Mouse (Mus musculus) brain, embryonic 18.5 days (tissue): ENCODE data around the gene Pcnx4.
"Not testable (repeated sequence)": the region's sequence is repeated elsewhere in the genome, so short reads cannot be mapped to it uniquely, and the experiment has no call there.

Experiments
- DNase-seq: peaks from one replicate; pipeline ENCODE4 v3.0.0-alpha.2; 2012; ENCODE audit warnings: low read depth, low spot score

Pcnx4 gene

DNA sequence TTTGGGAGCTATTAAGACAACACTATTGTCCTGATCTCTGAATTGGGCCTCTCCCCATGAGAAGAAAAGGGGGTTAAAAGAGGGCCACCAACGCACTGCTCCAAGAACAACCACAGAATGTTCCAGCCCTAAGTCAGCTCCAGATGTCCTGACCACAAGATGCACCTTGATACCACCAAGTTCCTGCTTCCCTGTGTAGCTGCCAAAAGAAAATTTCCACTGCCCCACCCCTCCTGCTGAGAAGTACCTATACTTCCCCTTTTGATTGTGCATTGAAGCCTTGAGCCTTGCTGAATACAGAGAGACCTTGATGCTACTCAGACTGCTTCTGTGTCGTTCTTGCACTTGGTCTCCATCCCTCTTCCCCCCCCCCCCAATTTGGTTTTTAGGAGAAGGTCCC lies 62.5 kb downstream of the Pcnx4 start:
- not testable (repeated sequence) for DNase-seq

DNA sequence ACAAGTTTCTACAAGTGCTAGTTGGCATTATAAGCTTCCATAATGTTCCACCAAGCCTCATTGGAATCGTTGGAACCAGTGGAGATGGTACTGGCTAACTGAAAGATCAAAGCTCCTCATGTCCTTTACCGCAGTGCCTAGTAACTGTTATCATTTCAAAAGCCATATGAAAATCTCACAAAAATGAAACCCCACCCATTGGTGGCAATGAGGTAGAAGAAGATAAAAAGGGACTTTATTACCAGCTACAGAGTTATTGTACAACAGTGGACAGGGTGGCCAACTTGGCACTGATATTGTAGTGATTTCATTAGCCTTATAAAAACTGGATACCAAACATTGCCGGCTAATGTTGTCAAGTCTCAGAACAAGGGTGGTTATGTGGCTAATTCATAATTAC lies 75.9 kb downstream of the Pcnx4 start:
- no peak for DNase-seq

DNA sequence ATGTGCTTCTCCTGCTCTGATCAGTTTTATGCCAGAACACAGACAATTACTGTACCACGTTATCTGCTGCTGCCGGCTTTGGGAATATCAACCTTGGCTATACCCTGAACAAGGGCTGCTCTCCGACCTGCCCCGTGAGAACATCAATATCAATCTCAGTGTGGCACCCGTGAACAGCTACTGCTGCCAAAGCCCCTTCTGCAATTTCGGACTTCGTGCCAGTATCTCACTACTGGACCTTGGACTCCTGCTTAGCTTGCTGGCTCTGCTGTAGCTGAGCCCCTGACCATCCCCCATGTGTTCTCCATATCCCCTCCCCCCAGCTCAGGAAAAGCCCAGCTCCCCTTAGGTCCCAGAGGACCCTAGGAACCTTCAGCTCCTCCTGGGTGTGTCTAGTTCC lies 84.7 kb downstream of the Pcnx4 start:
- no peak for DNase-seq

DNA sequence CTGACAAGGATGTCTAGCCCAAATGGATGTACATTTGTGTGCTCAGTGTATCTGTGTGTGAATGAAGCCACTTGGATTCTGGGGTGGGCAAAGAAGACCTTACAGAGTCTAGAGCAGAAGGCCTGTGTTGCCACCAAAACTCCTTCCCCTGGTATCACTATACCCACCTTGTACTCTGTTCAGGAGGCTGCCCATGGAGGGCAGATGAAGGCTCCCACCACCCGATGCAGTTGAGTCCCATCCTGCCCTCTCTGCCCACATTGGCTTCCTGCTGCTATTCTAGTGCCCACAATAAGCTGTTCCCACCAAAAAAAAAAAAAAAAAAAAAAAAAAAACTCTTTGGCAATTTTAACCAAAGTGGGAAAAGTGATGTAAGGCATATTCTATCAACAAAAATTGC lies 85.3 kb downstream of the Pcnx4 start:
- no peak for DNase-seq

DNA sequence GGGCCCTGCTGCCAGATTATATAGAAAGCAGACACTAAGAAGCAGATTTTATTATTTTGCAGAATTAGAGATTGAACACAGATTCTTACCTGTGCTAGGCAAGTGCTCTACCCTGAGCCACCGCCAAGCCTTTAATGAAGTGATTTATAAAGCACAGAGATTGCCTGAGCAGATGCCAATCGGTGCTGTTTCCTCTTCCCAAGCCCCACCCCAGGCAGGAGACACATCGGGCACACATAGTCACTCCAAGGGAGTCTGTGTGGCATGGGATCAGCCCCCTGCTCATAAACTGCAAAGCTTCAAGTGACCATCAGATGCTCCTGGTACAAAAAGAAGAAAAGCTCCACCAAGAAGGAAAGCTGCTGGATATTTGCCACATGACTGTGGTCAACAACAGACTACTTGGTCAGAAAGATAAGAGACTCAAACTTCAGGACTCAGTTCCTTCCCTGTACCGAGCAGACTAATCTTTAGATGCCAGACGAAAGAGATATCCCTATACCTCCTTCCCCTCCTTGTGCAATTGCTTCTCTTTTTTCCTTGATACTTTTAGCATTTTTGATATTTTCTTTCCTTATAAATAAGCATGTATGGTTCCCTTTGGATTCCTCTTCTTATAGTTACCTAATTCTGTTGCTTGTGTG lies 86.8 kb downstream of the Pcnx4 start:
- DNase-seq = no peak

DNA sequence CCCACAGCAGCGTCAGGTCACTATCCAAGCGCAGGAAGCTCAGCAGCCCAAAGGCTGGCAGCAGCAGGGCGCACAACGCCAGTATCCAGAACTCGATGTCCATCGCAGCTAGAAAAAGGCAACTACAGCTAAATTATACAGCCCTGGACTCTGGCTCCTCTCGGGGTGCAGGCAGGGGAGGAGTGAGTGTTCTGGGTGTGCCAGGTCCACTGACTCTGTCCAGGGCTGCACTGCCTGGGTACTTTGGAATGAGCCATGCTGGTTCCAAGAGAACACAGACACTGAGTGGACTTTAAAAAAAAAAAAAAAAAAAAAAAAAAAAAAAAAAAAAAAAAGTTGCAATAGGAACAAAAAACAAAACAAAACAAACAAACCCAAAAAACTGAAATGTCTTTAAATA lies 92.6 kb downstream of the Pcnx4 start:
- DNase-seq = no peak
